Mouse (Mus musculus) embryonic fibroblast, embryonic 13.5 days (primary cell): Measurements from ENCODE around the gene Med12l.

Experiments
- CTCF ChIP-seq: IDR thresholded peaks from 2 replicates; pipeline ENCODE4 v1.5.1; 2011; ENCODE audit warnings: mild to moderate bottlenecking, control low read depth, low read length, moderate library complexity, borderline replicate concordance; ENCODE audit not compliant: insufficient read depth
- POLR2A ChIP-seq: IDR thresholded peaks from 2 replicates; pipeline ENCODE4 v1.6.1; 2011; ENCODE audit warnings: low read depth, mild to moderate bottlenecking, control low read depth, low read length, moderate library complexity

DNA sequence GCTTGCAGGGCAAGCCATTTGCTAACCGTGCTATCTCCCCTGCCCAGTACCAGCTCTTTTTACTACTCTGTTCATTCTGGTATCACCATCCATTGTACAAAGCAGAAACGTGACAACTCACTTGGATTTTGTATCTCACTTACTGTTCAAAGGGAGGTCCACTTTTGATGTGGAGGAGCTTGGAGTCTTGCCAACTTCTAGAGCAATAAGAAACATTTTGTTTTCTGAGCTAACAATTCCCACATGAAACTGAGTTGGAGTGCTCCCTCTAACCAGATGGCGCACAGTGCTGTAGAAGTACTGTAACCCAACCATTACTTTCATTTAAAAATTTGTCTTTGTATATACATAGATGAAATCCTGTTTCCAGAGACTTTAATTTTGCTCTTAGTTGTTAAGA, 225.3 kb downstream of the Med12l start:
- TF ChIP-seq CTCF = no peak
- TF ChIP-seq POLR2A = no peak
